Mouse (Mus musculus) ovary, adult 18-20 months (tissue): ENCODE results near the gene Il6st.

ENCODE experiments used
- DNase-seq: peaks from one replicate; pipeline ENCODE4 v3.0.0; 2022; ENCODE audit warnings: low spot score, mixed read lengths

The Il6st gene

GRCm38 (mm10) chr13:112527186-112527585 lies 63.3 kb downstream of the Il6st start:
- DNase-seq, result no peak

DNA sequence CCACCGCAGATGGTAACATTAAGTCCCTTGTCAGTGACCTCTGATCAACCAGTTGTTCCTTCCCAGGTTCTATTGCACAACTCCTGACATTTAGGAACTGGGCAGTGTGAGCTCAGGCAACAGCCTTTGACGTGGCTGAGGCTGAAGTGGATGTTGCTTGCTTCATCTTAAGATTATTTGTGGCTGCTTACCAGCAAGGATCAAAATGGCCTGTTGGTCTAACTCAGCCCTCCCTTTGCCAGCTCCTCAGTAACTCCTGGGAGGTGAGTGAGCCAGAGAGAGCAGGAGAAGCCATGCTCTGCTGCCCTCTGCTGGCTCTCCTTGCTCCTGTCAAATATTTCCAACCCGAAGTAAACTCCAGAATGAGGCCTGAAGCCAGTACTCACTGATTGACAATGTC lies 66.0 kb downstream of the Il6st start:
- peak; percentile 44 for DNase-seq

DNA sequence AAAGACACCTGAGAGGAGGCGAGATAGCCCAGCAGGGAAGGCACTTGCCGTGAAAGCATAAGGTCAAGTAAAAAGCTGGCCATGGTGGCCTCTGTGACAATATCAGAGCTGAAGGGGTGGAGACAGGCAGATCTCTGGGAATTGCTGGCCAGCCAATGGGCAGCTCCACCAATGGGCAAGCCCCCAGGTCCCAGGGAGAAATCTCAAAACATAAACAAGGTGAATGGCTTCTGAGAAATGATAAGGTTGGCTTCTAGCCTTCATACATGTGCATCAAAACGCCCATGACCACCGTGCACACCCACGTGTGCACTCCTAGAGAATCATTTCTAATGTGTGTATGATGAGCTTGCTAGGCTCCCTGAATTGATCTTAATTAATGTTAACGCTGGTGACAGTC lies 68.4 kb downstream of the Il6st start:
- no peak for DNase-seq

- no peak for DNase-seq
These were observed 69.7 kb downstream of the Il6st start for GRCm38 (mm10) chr13:112533556-112533955.

DNA sequence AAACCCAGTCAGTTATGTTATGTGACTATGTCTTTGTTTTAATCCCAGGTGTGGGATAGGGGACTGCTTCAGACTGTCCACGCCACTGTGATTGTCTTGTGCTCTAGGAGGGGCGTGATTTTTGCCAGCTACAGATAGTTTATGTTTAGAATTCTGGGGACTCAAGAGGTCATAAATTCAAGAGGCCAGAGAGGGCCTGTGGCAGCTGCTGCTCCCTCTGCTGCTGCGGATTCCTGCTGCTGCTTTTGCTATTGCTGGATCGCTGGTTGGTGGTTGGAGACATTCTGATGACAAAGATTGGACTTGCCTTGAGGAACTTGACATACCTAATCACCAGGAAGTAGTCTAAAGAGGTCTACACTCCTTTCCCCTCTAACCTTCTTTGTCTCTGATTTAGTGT lies 72.7 kb downstream of the Il6st start:
- DNase-seq, result no peak

GRCm38 (mm10) chr13:112537065-112537464 lies 73.2 kb downstream of the Il6st start:
- DNase-seq, result no peak

- no peak for DNase-seq
These were observed 76.7 kb downstream of the Il6st start for GRCm38 (mm10) chr13:112540616-112541015.

DNA sequence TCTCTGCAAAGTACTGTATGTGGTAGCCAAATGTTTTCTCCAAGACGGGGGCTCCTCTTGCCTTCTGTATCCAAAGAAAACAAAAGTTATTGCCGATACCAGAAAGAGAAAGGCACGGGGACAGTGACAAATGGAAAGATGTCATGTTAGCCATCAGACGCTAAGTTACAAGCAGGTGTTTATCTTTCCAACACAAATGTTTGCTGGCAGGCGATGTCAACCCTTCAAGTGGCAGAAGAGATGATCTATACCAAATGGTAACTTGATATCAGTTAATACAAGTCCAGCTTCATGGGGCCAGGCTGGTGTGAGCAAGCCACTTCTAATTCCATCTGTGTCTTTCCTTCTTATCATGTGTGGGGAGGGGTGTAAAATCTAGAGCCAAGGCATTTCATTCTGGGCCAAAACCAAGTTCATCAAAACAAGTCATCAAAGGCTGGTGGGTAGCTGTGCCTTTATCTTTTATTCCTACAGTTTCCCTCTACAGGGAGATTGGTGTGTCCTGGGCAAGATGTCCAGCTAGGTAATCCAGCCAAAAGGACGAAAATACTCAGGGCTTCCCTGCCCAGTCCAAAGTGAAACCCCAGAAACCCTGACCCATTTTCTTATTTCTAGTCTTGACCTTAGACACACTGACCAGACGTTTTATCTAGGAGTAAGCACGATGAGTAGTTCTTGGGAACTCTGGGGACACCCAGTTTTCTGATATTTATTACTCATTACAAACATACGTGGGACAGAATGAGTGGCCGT lies 77.5 kb downstream of the Il6st start:
- DNase-seq, result no peak

DNA sequence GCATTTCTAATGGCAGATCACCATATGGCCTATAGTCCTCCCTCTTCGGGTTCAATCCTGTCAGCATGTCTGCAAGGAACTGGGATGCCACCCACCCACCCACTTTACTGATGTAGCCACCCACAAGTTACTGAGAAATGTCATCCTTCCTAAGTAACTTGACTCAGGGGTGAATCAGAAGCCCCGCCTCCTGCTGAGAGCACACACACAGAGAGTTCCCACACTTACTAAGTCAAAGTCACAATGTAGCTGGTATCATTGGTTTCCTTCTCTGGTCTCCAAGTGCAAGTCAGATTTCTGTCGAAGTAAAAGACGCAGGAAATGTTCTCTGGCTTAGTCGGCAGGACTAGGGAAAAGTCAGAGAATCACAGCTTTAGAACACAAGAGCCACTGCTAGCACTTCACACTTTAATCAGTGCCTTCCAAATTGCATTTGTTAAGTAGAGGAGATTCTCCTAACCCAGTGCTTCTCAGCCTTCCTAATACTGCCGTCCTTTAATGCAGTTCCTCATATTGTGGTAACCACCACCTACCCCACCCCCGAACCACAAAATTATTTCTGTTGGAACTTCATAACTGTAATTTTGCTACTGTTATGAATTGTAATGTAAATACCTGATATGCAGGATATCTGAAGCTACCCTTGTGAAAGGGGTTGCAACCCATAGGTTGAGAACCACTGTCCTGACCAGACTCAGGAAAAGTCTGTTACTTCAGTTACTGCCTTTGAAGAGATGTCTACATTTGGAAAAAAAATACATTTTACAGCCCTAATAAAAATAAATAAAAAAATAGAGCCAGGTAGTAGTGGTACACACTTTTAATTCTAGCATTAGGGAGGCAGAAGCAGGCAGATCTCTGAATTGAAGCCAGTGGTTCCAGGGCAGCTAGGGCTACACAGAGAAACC lies 88.0 kb downstream of the Il6st start:
- DNase-seq, result no peak

- DNase-seq, result no peak
These were observed 89.4 kb downstream of the Il6st start for GRCm38 (mm10) chr13:112553304-112553703.

DNA sequence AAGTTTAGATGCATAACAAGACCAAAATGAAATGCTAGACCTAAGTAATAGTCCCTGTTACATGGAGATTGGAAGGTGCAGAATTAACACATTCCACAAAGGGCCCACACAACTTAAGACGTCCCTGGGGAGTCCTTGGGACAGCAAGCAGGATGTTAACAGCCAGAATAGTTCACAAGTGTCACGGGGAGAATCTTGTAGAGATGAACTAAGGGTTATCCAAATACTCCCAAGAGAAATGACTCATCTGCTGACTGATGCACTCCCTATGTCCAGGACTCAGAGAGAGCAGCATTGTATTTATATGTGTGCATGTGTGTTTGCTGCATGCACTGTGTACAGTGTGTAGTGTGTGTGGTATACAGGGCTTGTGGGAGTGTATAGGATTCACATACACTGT lies 92.6 kb downstream of the Il6st start:
- DNase-seq, result no peak
